Mouse (Mus musculus): ENCODE results near the gene Spaca4.

Gene Spaca4

DNA sequence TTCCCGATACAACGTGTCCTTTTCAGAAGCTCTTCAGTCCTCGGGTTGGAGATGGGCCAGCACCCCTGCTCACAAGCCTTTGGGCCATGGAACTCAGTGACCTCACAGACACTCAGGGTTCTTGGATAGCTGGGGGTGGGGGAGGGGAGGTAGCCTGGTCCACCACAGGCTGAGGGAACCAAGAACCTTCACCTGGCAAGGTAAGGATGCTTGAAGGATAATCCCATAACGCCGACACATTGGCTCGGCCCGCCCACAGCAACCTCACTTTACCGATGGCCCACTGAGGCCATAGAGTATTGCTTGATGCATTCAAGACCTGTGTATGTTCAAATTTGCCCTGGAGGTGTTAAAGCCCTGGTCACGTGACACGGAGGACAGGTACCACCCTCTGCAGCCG lies at the start of gene Spaca4:
Spaca4 (minus strand) TSS at position 101 of the 400 bp plus-strand sequence.
- no peak for DNase-seq (ENCODE audit: low spot score in 2 of 2)

- DNase-seq (ENCODE audit: low spot score in 2 of 2), result no peak
Measured at GRCm38 (mm10) chr7:45775237-45775636, 49.6 kb upstream of the Spaca4 start.

- no peak for DNase-seq (ENCODE audit: low spot score in 2 of 2)
Measured at GRCm38 (mm10) chr7:45771101-45771500, 45.5 kb upstream of the Spaca4 start.

DNA sequence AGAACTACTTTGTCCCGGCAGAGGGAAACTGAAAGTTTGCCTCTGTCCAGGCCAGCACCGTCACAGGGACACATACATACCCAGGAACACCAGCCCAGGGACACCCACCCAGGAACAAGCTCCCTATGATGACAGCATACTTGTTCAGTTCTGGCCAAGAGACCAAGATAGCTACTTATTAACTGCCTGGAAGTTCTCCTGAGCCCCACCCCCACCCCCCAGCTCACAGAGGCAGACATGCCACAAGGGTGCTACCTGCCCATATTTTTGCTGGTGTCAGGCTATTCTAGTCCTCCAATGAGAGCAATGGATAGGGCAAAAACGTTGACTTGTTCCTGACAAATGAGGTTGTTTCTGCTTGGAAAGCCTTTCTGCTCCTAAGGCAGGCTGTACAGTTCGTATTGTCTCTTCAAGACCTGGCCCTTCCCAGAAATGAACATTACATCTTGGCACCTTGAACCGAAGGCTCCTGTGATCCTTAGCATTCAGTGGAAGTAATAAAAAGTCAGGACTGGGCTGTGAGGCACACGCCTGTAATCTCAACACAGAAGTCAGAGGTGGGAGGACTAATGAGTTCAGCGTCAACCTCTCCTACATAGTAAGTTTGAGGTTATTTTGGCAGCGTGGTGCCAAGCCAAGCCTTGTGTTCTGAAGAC lies 44.9 kb upstream of the Spaca4 start:
- DNase-seq (ENCODE audit: low spot score in 2 of 2), result no peak

GRCm38 (mm10) chr7:45767500-45767899 lies 41.9 kb upstream of the Spaca4 start:
- DNase-seq (ENCODE audit: low spot score in 2 of 2), result no peak

DNA sequence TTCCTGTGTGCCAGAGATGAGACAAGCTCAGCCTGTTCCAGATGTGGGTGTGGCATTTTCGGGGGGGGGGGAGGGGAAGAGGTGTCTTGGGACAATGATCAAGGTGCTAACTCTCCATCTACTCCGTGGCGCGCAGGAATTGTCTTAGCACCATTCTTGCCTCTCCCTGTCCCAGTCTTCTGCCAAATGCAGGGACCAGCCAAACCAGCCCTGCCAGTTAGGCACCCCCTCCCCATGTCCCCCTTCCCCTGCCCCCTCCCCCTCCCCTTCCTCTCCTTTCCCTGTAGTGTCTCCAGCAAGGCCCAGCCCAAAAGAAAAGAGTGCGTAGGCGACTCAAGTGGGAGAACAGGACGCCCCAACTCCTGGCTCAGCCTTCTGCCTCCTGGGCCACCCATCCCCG lies 41.2 kb upstream of the Spaca4 start:
- no peak for DNase-seq (ENCODE audit: low spot score in 2 of 2)

GRCm38 (mm10) chr7:45765995-45766394 lies 40.4 kb upstream of the Spaca4 start:
- DNase-seq (ENCODE audit: low spot score in 2 of 2), result no peak

GRCm38 (mm10) chr7:45760151-45760550 lies 34.5 kb upstream of the Spaca4 start:
- no peak for DNase-seq (ENCODE audit: low spot score in 2 of 2)

DNA sequence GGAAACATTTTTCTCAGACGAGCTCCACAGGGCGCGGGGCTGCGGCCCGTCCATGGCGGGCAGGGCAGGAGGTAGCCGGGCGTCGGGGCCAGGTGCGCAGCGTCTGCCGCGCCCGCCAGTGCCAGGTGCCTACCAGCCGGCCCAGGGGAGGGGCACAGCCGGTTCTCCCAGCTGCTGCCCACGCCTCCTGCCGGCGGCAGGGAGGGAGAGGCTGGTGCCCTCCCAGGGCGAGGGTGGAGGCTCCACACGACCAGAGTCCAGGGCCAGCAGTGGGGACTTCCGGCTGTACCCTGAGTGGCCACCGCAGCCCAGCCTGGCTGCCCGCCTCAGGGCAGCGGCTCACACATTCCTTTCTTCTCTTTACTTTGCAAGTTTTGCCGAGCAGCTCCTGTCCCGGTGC lies 33.8 kb upstream of the Spaca4 start:
- DNase-seq (ENCODE audit: low spot score in 2 of 2), result no peak

DNA sequence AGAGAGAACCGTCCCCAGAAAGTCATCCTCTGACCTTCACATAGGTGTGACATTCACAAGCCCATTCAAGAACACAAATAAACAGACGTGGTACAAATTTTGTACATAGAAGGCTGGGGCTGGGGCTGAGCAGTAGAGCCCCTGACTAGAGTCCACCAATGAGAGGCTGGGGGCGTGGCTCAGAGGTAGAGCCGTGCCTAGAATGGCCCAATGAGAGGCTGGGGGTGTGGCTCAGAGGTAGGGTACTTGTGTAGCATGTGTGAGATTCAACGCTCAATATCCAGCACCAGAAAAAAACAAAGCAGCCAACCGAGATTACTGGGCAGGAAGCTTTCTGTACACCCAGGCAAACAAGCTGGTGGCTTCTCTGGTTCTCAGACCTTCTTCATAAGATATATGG lies 30.1 kb upstream of the Spaca4 start:
- DNase-seq (ENCODE audit: low spot score in 2 of 2), result no peak

GRCm38 (mm10) chr7:45750162-45750561 lies 24.5 kb upstream of the Spaca4 start:
- no peak for DNase-seq (ENCODE audit: low spot score in 2 of 2)

- DNase-seq (ENCODE audit: low spot score in 2 of 2), result no peak
Measured at GRCm38 (mm10) chr7:45749401-45749800, 23.8 kb upstream of the Spaca4 start.

DNA sequence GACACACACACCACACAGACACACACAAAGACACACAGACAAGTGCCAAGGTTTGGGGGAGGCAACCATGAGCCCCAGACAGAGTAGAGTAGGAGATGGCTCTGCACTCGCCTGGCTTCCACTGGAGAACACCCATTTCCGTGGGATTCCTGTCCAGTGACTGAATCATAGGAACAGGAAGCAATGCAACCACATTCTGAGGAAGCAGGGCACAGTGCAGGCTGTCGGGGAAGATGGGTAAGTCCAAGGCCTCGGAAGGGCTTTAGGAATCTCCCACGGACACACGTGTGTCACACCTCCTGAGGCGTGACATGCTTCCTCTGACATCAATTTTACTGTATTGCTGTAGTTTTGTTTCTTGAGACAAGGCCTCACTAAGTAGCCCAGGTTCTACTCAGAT lies 22.5 kb upstream of the Spaca4 start:
- DNase-seq (ENCODE audit: low spot score in 2 of 2), result no peak

DNA sequence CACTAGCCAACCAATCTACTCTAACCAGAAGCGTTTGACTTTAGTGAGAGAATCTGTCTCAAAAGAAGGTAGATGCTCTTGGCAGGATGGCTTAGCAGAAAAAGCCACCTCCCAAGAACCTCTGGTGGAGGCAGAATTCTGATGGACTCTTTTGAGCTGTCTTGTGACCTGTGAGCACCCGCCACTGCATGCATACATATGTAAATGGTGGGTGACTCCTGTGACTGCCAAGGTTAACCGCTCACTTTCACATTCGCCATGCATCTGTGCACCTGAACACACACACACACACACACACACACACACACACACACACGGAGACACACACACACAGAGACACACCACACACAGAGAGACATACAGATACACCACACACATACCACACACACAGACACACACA lies 21.8 kb upstream of the Spaca4 start:
- DNase-seq (ENCODE audit: low spot score in 2 of 2), result no peak

GRCm38 (mm10) chr7:45746518-45746917 lies 20.9 kb upstream of the Spaca4 start:
- DNase-seq (ENCODE audit: low spot score in 2 of 2), result peak in 1 of 2 experiments; percentile 40

- DNase-seq (ENCODE audit: low spot score in 2 of 2), result peak in 1 of 2 experiments; percentile 74
Measured at GRCm38 (mm10) chr7:45744387-45744786, 18.8 kb upstream of the Spaca4 start.

DNA sequence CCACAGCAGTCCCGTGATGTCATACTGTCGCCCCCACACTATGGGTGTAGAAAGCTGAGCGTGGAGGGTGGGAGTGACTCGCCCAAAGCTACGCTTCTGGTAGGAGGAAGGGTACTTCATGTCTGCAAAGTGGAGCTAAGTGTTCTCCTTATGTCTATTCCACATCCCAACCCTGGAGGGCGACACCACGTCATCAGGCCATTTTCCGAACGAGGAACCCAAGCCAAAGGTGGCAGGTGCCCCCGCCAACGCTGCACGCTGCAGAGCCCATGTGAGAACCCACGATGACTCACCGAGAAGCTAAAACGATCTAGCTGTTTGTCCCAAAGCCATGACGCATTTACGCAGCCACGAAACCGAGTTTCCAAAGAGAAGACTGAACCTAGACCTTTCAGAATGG lies 16.7 kb upstream of the Spaca4 start:
- DNase-seq (ENCODE audit: low spot score in 2 of 2), result no peak

GRCm38 (mm10) chr7:45741777-45742176 lies 16.2 kb upstream of the Spaca4 start:
- DNase-seq (ENCODE audit: low spot score in 2 of 2), result no peak

- DNase-seq (ENCODE audit: low spot score in 2 of 2), result no peak
Measured at GRCm38 (mm10) chr7:45741308-45741707, 15.7 kb upstream of the Spaca4 start.

GRCm38 (mm10) chr7:45739820-45740219 lies 14.2 kb upstream of the Spaca4 start:
- no peak for DNase-seq (ENCODE audit: low spot score in 2 of 2)

DNA sequence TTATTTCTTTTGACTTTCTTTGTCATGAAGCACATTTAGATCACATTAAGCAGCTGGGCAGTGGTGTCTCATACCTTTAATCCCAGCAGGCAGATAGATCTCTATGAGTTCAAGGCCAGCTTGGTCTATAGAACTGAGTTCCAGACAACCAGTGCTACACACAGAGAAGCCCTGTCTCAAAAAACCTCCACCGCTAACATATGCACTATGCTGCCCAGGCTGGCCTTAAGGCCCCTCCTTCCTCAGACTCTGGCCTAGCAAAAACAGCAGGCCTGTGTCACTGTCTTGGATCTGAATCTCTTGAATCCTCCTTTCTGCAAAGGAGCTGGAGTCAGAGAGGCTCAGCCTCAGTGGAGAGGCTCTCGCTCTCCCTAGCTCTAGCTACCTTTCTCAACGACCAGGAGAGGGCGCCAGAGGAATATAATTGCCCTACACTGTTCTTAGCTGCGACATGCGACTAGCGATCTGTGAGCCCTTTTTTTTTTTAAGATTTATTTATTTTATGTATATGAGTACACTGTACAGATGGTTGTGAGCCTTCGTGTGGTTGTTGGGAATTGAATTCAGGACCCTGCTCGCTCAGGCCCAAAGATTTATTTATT lies 13.7 kb upstream of the Spaca4 start:
- peak; percentile 63 to 89 for DNase-seq (ENCODE audit: low spot score in 2 of 2)

DNA sequence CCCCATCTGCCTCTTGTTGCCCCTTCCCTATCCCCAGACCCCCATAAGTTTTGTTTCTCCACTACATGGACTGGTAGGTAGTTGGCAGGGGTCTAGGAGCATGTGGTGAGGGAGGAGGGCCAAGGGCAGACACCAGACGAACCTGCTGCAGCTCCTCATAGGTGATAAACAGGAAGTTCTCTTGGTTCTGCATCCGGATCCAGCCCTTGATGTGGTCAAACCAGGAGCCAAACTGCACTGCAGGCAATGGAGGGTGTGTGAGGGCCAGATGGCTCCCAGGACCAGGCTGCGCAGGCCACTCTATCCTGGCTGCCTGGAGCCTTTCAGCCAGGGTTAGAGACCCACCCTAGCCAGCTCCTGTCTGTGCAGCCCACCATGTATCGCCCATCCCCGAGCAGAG lies 7.9 kb upstream of the Spaca4 start:
- peak in 1 of 2 experiments; percentile 6 for DNase-seq (ENCODE audit: low spot score in 2 of 2)

- peak; percentile 35 to 70 for DNase-seq (ENCODE audit: low spot score in 2 of 2)
Measured at GRCm38 (mm10) chr7:45730727-45731431, 5.3 kb upstream of the Spaca4 start.
